Mouse (Mus musculus) kidney, adult 2 months (tissue): ENCODE measurements at regions not wholly inside any gene's neighbourhood (a gene's known extent, or its start where the extent isn't known, plus 50 kb on each side); places are given as distances from the start of the nearest gene placed in this dataset.

Source experiments
- CTCF ChIP-seq: fragments of 200-500 bp; conservative IDR thresholded peaks from 2 replicates; pipeline ENCODE4 v1.5.1; 2011; ENCODE audit warnings: low read depth, mild to moderate bottlenecking, control low read depth, low read length, moderate library complexity, mixed read lengths; ENCODE audit not compliant: insufficient read depth, insufficient read length
- POLR2A ChIP-seq: fragments of 200-500 bp; IDR thresholded peaks from one replicate; pipeline ENCODE4 v1.6.1; 2011; ENCODE audit warnings: low read depth, low read length, control low read depth

DNA sequence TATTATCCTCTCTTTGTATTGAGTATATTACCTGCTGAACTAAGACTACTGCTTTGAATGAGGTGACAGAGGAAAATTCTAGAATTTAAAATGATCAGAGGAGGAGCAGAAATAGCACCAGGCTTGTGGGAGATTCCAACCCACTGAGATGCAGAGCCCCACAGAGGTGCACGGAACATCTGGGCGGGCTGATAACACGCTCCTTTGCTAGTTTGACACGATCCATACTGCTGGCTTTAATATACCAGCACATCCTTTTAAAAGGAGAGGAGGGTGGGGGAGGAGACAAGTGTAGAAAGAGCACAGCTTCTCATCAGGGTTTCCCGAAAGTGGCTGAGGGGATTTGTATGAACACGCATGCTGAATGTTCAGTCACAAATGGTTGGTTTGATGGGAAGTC is 451.0 kb downstream of the Cbln4 start:
- TF ChIP-seq CTCF (no peak), POLR2A (no peak)
